Mouse (Mus musculus) CD4-positive, CD25-positive, alpha-beta regulatory T cell, adult 4 months (primary cell): ENCODE measurements around the gene Pfdn2. TPM values are rescaled to one million over a fixed set of nuclear protein-coding genes. Genes with fewer than 3 reads are reported as not detected.

ENCODE experiments used
- polyA plus RNA-seq, 2 experiments: library from polyadenylated mRNA; unstranded; fragments of 100-300 nt; shearing (Covaris generic); gene quantifications; one replicate each; pipeline ENCODE4 v1.2.1; 2017

The Pfdn2 gene
- polyA plus RNA-seq, 2 experiments from 2014 or later, result 69.6 to 75.8 TPM

Other genes starting within 250 kb of the Pfdn2 start
- gene Cfap126, start 231.8 kb upstream of the Pfdn2 start, polyA plus RNA-seq, result 1 to 10 TPM; 4.8 to 5.5 TPM
- gene Sdhc, start 195.1 kb upstream of the Pfdn2 start, polyA plus RNA-seq, result 100 to 1,000 TPM; 135 to 150 TPM
- not detected for gene Mpz, start 195.0 kb upstream of the Pfdn2 start, polyA plus RNA-seq
- not detected for gene Pcp4l1, start 149.4 kb upstream of the Pfdn2 start, polyA plus RNA-seq
- under 1 TPM; 0.15 to 0.54 TPM for gene Nr1i3, start 131.7 kb upstream of the Pfdn2 start, polyA plus RNA-seq
- gene Tomm40l, start 123.2 kb upstream of the Pfdn2 start, polyA plus RNA-seq, result 10 to 100 TPM; 24.0 to 48.7 TPM
- gene Apoa2, start 120.6 kb upstream of the Pfdn2 start, polyA plus RNA-seq, result under 1 TPM in 1 of 2 experiments, not detected in 1; 0.75 TPM
- 1 to 10 TPM; 1.8 to 3.5 TPM for gene Fcer1g, start 111.3 kb upstream of the Pfdn2 start, polyA plus RNA-seq
- under 1 TPM in 1 of 2 experiments, not detected in 1; 0.13 TPM for gene Adamts4, start 95.2 kb upstream of the Pfdn2 start, polyA plus RNA-seq
- 100 to 1,000 TPM; 115 to 119 TPM for gene Ndufs2, start 94.3 kb upstream of the Pfdn2 start, polyA plus RNA-seq
- gene B4galt3, start 75.3 kb upstream of the Pfdn2 start, polyA plus RNA-seq, result 10 to 100 TPM; 56.0 to 93.6 TPM
- gene Ppox, start 64.5 kb upstream of the Pfdn2 start, polyA plus RNA-seq, result 100 to 1,000 TPM in 1 of 2 experiments, 10 to 100 TPM in 1; 70.8 to 108 TPM
- 10 to 100 TPM; 22.6 to 27.9 TPM for gene Usp21, start 57.7 kb upstream of the Pfdn2 start, polyA plus RNA-seq
- gene Ufc1, start 50.6 kb upstream of the Pfdn2 start, polyA plus RNA-seq, result 10 to 100 TPM; 74.0 to 84.4 TPM
- 10 to 100 TPM; 36.8 to 43.8 TPM for gene Dedd, start 16.5 kb upstream of the Pfdn2 start, polyA plus RNA-seq
- gene Nit1, start within 50 bp of the Pfdn2 start, polyA plus RNA-seq, result 10 to 100 TPM; 31.7 to 40.3 TPM
- gene Klhdc9, start 15.1 kb downstream of the Pfdn2 start, polyA plus RNA-seq, result under 1 TPM; 0.36 to 0.72 TPM
- under 1 TPM in 1 of 2 experiments, not detected in 1; 0.12 TPM for gene Nectin4, start 24.4 kb downstream of the Pfdn2 start, polyA plus RNA-seq
- 10 to 100 TPM; 74.7 to 90.4 TPM for gene Arhgap30, start 43.3 kb downstream of the Pfdn2 start, polyA plus RNA-seq
- 100 to 1,000 TPM in 1 of 2 experiments, 10 to 100 TPM in 1; 62.2 to 115 TPM for gene Usf1, start 65.6 kb downstream of the Pfdn2 start, polyA plus RNA-seq
- gene Tstd1, start 73.2 kb downstream of the Pfdn2 start, polyA plus RNA-seq, result 10 to 100 TPM; 10.0 to 20.1 TPM
- 1 to 10 TPM in 1 of 2 experiments, under 1 TPM in 1; 0.16 to 1.1 TPM for gene F11r, start 91.9 kb downstream of the Pfdn2 start, polyA plus RNA-seq
- 10 to 100 TPM; 10.5 to 11.7 TPM for gene Alyref2, start 157.8 kb downstream of the Pfdn2 start, polyA plus RNA-seq
- not detected for gene Itln1, start 189.6 kb downstream of the Pfdn2 start, polyA plus RNA-seq
- gene Cd244a, start 213.5 kb downstream of the Pfdn2 start, polyA plus RNA-seq, result 1 to 10 TPM in 1 of 2 experiments, under 1 TPM in 1; 0.55 to 1.3 TPM